Mouse (Mus musculus) embryo, embryonic 10 days (tissue): ENCODE measurements at regions not wholly inside any gene's neighbourhood (a gene's known extent, or its start where the extent isn't known, plus 50 kb on each side); places are given as distances from the start of the nearest gene placed in this dataset.
"Not testable (repeated sequence)": the region's sequence is repeated elsewhere in the genome, so short reads cannot be mapped to it uniquely, and the experiment has no call there.

Experiments used
- DNase-seq: peaks from one replicate; pipeline ENCODE4 v3.0.0-alpha.2; 2015; ENCODE audit warnings: low spot score

DNA sequence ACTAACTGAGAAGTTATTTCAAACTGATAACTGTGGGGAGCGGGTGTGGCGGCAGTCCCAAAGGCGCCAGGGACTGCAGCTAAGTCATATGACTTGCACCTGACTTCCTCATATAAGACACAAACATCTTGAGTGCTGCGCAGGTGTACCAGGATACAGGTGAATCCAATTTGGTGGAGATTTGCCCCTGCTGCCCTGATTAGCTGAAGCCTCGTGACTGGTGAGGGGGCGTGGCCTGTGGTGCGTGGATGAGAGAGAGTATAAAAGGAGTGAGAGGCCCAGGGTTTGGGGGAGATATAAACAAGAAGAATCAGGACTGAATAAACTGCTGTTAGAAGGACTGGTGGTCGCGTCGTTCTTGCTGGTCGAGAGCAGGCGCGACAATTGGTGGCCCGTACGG is 731.6 kb upstream of the Pcdh10 start:
- DNase-seq: not testable (repeated sequence)

DNA sequence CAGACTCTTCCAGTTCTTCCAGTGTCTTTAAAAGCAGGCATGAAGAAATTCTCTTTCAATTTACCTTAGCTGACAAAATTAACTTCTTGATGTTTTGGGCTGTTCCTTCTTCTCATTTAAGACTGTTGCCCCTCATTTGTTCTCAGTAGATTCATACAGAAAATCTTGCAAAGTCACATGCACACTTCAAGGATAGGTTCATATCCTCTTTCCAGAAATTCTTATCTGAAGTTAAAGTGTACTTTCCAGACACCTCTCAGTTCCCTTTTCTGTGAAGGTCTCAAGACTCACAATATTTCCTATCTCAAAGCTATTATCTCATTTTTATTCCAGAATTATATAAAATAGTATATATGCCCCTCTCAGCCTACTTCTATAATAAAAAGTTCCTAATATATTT is 681.8 kb upstream of the Pcdh10 start:
- DNase-seq: no peak

DNA sequence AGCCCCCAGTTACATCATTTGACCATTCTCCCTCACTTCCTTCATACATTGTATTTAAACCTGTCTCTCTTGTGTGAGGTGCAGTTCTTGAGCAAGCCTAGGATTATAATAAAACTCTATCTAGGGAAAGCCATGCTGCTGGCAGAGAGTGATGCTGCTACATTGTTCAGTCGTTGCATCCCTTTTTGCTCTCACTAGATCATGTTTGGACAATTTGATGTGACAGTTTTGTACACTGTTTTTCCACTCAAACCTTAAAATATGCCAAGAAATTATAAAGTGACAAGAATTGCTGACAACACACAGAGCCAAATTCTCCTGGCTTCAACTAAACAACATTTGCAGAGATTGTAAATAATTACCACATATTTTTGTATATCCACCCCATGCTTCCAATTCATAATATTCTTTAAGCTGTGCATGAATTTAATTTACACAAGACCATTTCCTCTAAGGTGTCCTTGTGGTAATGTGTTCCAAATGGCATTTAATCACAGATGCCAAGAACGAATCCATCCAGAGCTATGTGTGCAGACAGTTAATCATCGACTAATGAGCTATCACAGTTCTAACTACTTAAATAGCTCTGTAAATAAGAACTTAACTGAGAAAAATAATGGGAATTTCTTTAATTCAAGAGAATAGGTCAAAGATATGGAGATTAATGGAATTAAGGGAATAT is 681.1 kb upstream of the Pcdh10 start:
- DNase-seq: no peak

DNA sequence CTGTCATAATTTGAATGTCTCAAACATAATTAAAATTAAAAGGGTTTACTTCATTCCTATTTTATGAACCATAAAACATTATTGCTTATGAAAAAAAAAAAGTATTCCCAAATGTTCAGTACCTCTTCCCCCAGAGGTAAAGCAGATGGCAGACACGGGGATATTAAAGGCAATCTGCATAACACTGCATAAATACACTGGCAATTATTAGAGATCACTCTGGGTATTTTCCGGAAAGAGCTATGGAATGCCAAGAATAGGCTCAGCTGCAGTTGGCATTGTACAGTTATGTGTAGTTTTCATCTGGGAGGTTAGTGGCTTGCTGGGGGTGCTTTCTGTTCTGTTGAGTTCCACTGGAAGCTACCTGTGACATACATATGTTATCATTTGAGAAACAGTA is 677.1 kb upstream of the Pcdh10 start:
- DNase-seq: no peak

DNA sequence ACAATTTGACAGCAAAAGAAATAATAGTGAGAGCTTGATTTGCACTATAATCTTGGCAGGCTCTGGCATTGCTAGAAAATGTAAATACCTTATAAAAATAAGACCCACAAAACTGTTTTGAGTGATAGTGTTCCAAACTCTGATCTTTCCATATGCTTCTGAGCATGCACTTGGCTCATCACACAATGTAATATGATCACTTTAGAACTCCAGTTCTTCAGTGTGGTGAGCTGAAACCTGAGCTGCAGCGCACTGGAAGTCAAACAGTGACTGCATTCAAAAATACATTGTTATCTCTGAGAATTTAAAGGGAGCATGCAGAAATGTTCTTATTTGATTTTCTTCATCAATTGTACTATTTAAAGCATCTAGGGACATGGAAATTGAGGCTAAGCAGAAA is 672.5 kb upstream of the Pcdh10 start:
- DNase-seq: peak; percentile 33

DNA sequence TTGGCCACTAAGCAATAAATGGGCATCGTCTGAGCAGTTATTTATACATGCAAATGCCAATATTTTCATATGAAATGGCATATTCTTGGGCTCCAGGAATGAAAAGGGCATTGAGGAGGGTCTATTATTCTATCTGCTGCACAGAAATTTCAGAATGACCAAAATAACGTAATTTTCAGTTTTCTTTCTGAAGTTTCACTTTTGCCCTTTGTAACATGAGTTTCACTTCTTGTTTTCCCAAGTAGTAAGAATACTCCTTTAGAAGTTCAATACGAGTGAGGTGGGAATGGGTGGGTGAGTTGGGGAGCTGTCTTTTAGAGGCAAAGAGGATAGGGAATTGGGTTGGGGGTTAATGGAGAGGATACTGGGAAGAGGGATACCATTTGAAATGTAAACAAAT is 662.7 kb upstream of the Pcdh10 start:
- DNase-seq: no peak
